Mouse (Mus musculus) embryonic stem cell, embryonic (primary cell): ENCODE results near the gene Ndufc2.

ENCODE experiments used
- CTCF ChIA-PET, 4 experiments: fragments of 300-600 bp in 2 of 4; fragments of 350-600 bp in 2 of 4; sonication (Branson Sonifier 250); formaldehyde crosslinking; loops; one replicate each; lab custom pipeline; 2022; ENCODE audit warnings: inconsistent platforms in 2 of 4; lab: Charles Lee
- POLR2A ChIA-PET, 4 experiments: fragments of 300-600 bp in 2 of 4; fragments of 350-600 bp in 2 of 4; sonication (Branson Sonifier 250); formaldehyde crosslinking; loops; one replicate each; lab custom pipeline; 2022; ENCODE audit warnings: antibody characterized with exemption in 4 of 4, inconsistent platforms in 1 of 4; lab: Charles Lee

Gene Ndufc2

GRCm38 (mm10) chr7:97399960-97400715, at the start of gene Ndufc2:
Ndufc2 (plus strand) TSS chr7:97400003.
- ChIA-PET CTCF (interaction anchor here (0.6 to 1.3 kb wide), 8 partner anchors 11 to 581 kb away, joined by 3 to 5 read pairs (median 3); no protein-coding TSS in a partner anchor), POLR2A (interaction anchor here (0.6 to 3.8 kb wide), 52 partner anchors 8 to 361 kb away, joined by 3 to 49 read pairs (median 4); partner anchors contain the start of genes Alg8 (in 4 of the 4), Aamdc (in 2 of the 4), Rsf1 (in 2 of the 4) and Thrsp (in 2 of the 4))

DNA sequence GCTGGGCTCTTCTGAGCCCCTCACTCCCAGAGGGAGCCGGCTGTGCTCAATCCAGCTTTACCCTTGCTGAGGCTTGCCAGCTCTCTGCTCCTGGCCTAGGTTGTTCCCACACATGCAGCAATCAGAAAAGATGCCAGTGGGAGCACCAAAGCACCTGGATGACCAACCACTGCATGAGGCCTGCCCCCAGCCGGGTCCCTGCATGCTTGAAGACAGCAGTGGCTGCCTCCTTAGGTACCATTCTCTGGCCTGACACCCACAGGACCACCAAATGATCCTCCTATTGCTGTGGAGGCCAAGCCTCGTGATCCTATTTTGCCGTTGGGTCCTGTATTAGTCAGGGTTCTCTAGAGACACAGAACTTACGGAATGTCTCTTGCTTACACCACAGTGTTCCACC, 48.9 kb upstream of the Ndufc2 start:
- CTCF ChIA-PET, result no interaction called here
- POLR2A ChIA-PET, result interaction anchor here in 2 of 4 experiments (1.1 to 4.3 kb wide), 6 partner anchors 9 to 25 kb away, joined by 3 to 34 read pairs (median 10); partner anchors contain the start of genes Alg8 (in 2 of the 2) and Kctd21 (in 1 of the 2)

GRCm38 (mm10) chr7:97351792-97352513, 47.9 kb upstream of the Ndufc2 start:
- ChIA-PET CTCF (no interaction called here), POLR2A (interaction anchor here in 2 of 4 experiments (0.6 to 5.8 kb wide), 9 partner anchors 10 to 1148 kb away, joined by 3 to 55 read pairs (median 5); partner anchors contain the start of gene Alg8 (in 2 of the 2))

GRCm38 (mm10) chr7:97353356-97353755, 46.4 kb upstream of the Ndufc2 start:
- POLR2A ChIA-PET, result interaction anchor here in 3 of 4 experiments (0.9 to 5.8 kb wide), 9 partner anchors 11 to 29 kb away, joined by 3 to 55 read pairs (median 4); partner anchors contain the start of genes Alg8 (in 2 of the 3), Kctd21 (in 1 of the 3) and Usp35 (in 1 of the 3)
- CTCF ChIA-PET, result interaction anchor here in 1 of 4 experiments (0.8 kb wide), 1 partner anchor 32 kb away, joined by 5 read pairs; no protein-coding TSS in a partner anchor

DNA sequence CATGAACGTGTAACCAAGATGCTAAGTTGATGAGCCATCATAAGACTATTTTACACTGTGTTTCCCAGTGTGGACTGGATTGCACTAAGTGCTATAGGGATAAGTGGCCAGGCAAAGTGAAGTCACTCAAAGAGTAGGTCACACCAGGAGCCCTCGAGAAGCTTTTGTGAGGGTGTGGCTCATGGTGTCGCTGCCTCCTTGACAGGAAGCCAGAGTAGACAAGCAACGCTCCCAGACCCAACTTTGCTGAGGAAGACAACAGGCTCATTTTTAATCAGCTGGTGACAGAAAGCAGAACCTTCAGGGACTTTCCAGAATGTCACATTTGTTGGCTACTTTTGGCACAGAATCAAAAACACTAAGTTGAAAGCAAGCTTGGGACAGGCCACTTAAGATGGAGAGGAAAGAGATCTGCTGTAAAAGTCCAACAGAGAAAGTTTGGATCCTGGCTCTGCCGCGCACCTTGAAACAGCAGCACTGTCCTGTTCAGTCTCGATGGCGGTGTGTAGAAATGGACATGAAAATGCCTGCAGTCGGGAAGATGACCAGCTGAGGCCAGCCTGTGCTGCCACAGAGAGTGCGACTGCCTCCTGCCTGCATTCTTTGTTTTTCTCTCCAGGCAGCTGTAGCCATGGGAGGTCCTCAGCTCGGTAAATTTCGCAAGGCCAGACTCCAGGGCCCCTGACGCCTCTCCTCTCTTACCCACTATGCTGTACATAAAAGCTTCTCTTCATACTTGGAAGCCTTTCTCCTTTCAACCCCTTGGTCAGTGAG, 44.5 kb upstream of the Ndufc2 start:
- CTCF ChIA-PET, result interaction anchor here in 2 of 4 experiments (0.6 to 0.9 kb wide), 5 partner anchors 17 to 338 kb away, joined by 3 to 5 read pairs (median 3); partner anchors contain the start of gene Alg8 (in 1 of the 2)
- POLR2A ChIA-PET, result interaction anchor here in 3 of 4 experiments (0.5 to 5.8 kb wide), 8 partner anchors 12 to 303 kb away, joined by 3 to 55 read pairs (median 4); partner anchors contain the start of genes Alg8 (in 2 of the 3) and Kctd21 (in 1 of the 3)

DNA sequence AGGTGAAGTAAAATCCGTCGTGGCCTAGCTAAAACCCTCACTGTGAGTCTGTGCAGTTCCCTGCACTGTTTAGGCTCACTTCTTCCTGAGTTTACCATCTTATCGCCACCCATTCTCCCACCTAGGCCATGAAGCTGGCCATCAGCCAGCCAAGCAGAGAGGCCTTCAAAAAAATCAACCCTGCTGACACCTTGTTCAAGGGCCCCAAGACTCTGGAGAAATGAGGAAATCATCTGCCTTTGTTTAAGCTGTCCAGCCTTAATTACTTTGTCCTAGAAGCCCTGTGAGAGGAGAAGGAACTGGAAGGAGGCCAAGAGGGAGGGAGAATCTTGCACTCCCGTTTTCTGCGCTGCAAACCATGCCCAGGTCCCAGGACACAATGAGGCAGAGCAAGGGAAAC, 43.5 kb upstream of the Ndufc2 start:
- POLR2A ChIA-PET, result interaction anchor here in 2 of 4 experiments (0.7 to 5.8 kb wide), 4 partner anchors 15 to 24 kb away, joined by 5 to 55 read pairs (median 11); partner anchors contain the start of genes Alg8 (in 2 of the 2) and Kctd21 (in 1 of the 2)

DNA sequence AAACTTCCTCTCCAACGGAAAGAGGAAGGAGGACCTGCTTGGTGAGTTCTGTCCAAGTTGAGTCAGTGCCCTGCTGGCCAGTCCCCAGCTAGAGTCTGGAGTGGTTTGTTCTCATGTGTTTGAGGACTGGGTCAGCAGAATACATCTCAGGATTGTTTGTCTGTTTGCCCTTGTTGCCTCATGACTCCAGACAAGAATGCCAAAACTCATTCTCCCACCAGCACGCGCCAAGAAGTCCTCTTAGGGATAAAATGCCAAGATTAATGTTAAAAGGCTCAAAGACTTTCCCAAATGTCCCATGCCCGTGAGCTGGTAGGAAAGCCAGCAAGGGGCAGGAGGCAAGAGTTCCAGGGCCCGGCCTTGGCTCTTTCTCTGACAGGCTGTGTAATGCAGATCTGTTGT, 42.9 kb upstream of the Ndufc2 start:
- ChIA-PET POLR2A (interaction anchor here in 2 of 4 experiments (2.4 to 5.8 kb wide), 3 partner anchors 14 to 16 kb away, joined by 7 to 55 read pairs (median 15); partner anchors contain the start of gene Alg8 (in 2 of the 2)), CTCF (no interaction called here)

More for the DNA sequence above, 43.5 kb upstream of the Ndufc2 start:
- CTCF ChIA-PET, result no interaction called here

GRCm38 (mm10) chr7:97357840-97358239, 42.0 kb upstream of the Ndufc2 start:
- POLR2A ChIA-PET, result interaction anchor here in 1 of 4 experiments (1.3 kb wide), 1 partner anchor 13 kb away, joined by 3 read pairs; no protein-coding TSS in a partner anchor
- CTCF ChIA-PET, result no interaction called here

DNA sequence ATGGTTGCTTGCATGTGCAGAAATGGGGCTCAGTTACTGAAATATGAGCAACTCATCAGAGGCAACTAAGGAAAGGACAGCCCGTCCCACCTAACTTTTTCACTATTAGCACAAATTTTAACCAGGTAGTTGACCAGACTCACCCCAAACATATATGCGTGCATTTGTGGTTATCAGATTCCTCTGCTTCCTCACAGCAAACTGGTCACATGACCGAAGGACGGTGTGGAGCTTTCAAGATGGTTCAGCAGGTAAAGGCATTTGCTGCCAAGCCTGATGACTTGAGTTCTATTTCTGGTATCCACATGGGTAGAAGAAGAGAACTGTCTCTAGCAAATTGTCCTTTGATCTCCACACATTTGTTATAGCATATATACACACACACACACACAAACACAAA, 41.5 kb upstream of the Ndufc2 start:
- ChIA-PET POLR2A (interaction anchor here in 2 of 4 experiments (0.7 to 1.3 kb wide), 2 partner anchors 12 to 15 kb away, joined by 3 read pairs; no protein-coding TSS in a partner anchor), CTCF (no interaction called here)

DNA sequence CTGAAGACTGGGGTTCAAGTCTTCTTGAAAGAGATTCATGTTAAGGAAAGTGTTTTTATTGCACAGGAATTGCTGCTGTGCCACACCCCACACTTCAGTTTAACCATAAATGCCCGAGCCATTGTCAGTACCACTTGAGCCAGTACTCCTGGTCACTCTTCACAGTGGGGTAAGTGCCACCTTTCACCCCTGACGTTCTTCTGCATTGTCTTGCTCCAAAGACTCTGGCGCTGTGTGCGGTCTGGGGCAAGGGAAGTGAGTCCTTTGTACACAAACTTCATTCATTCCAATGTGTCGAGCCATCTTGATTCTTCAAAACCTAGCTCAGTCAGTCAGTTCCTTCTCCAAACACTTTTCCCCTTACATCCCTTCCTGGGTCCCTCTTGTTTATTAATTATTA, 39.6 kb upstream of the Ndufc2 start:
- ChIA-PET CTCF (interaction anchor here in 2 of 4 experiments (0.8 to 1.0 kb wide), 2 partner anchors 11 to 275 kb away, joined by 3 read pairs; partner anchors contain the start of gene Alg8 (in 1 of the 2)), POLR2A (interaction anchor here in 1 of 4 experiments (4.3 kb wide), 1 partner anchor 12 kb away, joined by 41 read pairs; the partner anchor contains the start of gene Alg8)

- CTCF ChIA-PET, result interaction anchor here in 2 of 4 experiments (0.6 to 1.0 kb wide), 5 partner anchors 10 to 667 kb away, joined by 3 to 10 read pairs (median 4); partner anchors contain the start of gene Alg8 (in 1 of the 2)
- POLR2A ChIA-PET, result interaction anchor here in 3 of 4 experiments (0.8 to 4.3 kb wide), 3 partner anchors 11 to 39 kb away, joined by 3 to 41 read pairs (median 11); partner anchors contain the start of gene Alg8 (in 2 of the 3)
Observed at GRCm38 (mm10) chr7:97360955-97361354, 38.8 kb upstream of the Ndufc2 start.

GRCm38 (mm10) chr7:97361467-97361866, 38.3 kb upstream of the Ndufc2 start:
- ChIA-PET POLR2A (interaction anchor here in 3 of 4 experiments (0.8 to 4.3 kb wide), 3 partner anchors 10 to 39 kb away, joined by 3 to 41 read pairs (median 11); partner anchors contain the start of gene Alg8 (in 2 of the 3)), CTCF (interaction anchor here in 3 of 4 experiments (0.5 to 0.7 kb wide), 6 partner anchors 10 to 336 kb away, joined by 3 to 10 read pairs (median 4); partner anchors contain the start of gene Alg8 (in 1 of the 3))

DNA sequence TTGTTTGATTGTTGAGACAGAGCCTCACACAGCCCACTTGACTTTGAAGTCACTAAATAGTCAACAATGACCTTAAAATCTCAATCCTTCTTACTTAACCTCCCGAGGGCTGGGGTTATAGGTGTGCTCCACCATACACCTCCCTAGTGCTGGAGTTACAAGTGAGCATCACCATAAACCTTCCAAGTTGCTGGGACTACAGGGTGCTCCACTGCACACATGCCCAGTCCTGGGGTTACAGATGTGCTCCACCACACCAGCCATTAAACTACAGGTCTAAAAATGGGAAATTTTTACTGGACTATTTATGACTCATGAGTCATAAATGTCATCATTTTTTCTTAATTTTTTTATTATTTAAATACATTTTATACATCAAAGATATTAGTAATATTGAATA, 33.9 kb upstream of the Ndufc2 start:
- ChIA-PET CTCF (no interaction called here), POLR2A (no interaction called here)

DNA sequence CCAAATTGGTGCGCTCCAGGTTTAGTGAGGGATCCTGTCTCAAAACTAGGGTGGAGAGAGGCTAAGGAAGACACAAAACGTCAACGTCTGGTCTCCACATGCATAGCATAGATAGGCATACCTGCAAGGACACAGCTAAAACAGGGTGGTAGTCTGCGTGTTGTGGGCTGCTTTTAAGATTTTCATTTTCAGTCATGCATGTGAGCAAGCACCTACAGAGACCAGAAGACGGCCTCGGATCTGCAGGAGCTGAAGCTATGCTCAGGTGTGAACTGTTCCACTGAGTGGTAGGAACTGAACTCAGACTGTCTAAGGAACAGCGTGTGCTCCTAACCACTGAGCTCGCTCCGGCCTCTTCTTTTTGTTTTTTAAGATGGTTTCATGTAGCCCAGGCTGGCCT, 24.7 kb upstream of the Ndufc2 start:
- ChIA-PET POLR2A (interaction anchor here in 2 of 4 experiments (0.7 to 3.1 kb wide), 7 partner anchors 12 to 71 kb away, joined by 3 to 12 read pairs (median 3); partner anchors contain the start of gene Ndufc2 (in 1 of the 2)), CTCF (interaction anchor here in 2 of 4 experiments (0.6 to 0.8 kb wide), 4 partner anchors 25 to 270 kb away, joined by 3 to 4 read pairs (median 4); partner anchors contain the start of genes Ints4 (in 1 of the 2) and Ndufc2 (in 1 of the 2))

GRCm38 (mm10) chr7:97375906-97376305, 23.9 kb upstream of the Ndufc2 start:
- POLR2A ChIA-PET, result interaction anchor here in 2 of 4 experiments (0.7 to 3.1 kb wide), 6 partner anchors 11 to 71 kb away, joined by 3 to 12 read pairs (median 4); partner anchors contain the start of gene Ndufc2 (in 1 of the 2)
- CTCF ChIA-PET, result interaction anchor here in 1 of 4 experiments (0.6 kb wide), 1 partner anchor 1854 kb away, joined by 5 read pairs; no protein-coding TSS in a partner anchor

DNA sequence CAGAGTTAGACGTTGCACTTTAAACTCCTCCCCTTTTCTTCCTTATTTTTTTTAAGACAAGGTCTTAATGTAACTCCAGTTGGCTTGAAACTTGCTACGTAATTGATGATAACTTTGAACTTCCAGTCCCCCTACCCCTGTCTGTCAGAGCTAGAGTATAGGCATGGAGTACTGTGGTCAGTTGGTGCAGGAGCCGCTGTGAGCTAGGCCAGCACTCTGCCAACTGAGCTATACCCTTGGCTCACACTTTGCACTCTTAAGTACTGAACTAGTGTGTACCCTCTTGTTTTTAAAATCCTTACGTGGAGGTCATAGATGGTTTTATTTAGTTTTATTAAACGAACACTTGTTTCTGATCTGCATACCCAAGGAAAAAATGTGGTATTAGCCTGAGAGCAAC, 20.5 kb upstream of the Ndufc2 start:
- POLR2A ChIA-PET, result interaction anchor here in 1 of 4 experiments (2.7 to 4.3 kb wide), 2 partner anchors 7 to 17 kb away, joined by 10 to 24 read pairs; partner anchors contain the start of gene Alg8
- CTCF ChIA-PET, result no interaction called here
